Mouse (Mus musculus): ENCODE data around the gene Ostc.

Ostc gene

DNA sequence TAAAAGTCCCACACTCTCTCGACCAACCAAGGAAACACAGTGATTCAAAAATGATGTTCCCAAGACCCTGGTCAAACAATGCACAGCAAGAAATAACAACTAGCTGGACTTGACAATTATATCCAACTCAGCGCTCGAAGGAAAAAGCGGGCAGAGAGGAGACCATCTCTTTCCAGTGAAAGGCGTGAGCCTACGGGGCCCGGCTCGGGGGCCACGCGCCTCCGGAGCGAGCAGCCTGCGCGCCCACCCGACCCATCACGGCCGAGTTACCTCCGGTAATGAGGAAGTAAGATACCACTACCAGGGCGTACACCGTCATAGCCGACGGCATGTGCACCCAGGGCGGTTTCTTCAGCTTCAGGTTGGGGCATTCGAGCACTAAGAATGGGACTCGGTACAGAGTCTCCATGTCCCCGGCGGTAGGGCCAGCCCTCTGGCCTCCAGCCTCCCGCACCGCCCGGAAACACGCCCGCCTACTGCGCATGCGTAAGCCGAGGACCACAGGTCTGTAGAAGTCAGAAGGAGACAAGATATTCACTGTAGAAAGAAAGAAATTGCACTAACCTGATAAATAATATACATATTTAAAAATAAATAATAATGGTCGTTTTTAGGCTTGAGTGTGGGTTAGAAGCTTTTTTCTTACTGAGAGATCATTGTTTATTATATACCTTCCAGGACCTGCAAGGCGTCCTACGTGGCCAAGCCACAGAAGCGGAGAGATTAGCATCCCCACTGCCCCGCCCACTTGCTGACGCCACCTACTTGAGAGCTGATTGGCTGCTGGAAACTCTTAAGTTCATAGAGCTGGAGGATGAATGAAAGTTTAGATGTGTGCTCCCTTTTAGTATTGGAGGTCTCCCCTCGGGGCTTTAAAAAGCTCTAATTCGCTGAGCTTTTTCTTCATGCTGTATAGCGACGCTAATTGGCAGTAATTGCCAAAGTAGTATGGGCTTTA, at the start of gene Ostc:
Gene Ostc, minus strand, starts transcription at position 478 of the 958 bp plus-strand sequence.
- DNase-seq (ENCODE audit: low spot score), result peak; percentile 96

GRCm38 (mm10) chr3:130758157-130758841, 49.1 kb upstream of the Ostc start:
- DNase-seq (ENCODE audit: low spot score), result no peak

DNA sequence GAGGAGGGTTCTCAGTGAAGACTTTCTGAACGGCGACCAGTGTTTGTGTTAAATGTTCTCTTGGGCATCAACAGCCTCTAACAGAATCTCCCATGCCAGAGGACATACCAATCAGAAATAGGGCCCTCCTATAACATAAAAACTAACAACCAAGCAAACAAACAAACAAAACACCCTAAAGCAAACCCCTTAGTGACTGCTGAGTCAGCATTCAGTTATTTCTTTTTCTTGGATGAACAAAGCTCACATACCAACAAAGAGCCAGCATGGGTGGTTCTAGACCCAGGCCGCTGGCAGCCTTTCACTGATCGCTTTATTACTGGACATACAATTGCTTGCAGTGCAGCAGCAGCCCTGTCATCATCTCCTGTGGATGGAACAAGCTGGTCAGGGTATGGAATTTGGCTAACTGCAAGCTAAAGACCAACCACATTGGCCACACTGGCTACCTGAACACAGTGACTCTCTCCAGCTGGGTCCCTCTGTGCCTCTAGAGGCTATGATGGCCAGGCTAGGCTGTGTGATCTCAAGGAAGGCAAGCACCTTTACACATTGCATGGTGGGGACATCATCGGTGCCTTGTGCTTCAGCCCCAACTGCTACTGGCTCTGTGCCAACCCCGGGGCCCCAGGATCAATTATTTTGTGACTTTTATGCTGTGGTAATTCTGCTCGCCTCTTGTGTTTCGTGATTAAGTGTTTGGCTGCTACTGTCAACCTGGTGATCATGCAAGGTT, 48.0 kb upstream of the Ostc start:
- no peak for DNase-seq (ENCODE audit: low spot score)

GRCm38 (mm10) chr3:130749206-130749605, 40.0 kb upstream of the Ostc start:
- DNase-seq (ENCODE audit: low spot score), result peak; percentile 37

DNA sequence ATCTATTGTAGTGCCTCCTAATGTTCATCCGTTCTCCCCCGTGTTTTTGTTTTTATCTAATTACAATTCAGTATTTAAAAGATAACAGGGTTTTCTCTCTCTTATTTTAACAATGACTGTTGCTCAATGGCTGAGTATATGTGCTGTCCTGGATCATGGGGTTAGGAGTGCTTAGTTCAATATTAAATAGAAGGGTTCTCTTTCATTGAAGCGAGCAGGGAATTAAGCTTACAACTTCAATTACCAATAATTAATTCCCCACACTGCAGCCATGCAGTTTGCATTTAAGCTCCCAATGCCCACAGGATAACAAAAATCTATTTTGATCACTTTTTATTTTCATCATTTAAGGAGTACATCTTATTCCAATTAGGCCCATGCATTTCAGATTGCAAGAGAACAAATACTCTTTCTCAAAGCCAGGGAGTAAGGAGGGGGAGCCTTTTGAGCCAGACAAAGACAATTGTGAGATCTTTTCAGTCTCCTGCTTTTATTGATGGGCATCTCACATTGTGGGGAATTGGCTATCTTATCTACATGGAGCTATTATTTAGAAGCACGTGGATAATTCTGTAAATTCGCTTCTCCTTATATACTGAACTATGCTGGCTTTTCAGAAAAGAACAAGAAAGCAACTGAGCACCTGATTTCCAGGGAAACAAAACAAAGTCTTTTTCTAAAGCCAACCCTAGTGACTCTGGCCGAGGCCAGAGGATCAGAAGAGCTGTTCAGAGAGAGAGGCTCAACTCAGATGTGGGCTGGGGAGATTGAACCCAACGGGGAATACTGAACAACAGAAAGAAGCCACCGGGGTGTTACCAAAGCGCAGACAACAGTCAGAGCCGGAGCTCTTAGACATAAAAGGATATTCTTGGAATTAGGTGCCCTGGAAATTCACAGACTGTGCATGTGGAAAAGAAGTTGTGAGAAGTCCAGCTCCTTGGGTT, 37.7 kb upstream of the Ostc start:
- no peak for DNase-seq (ENCODE audit: low spot score)

DNA sequence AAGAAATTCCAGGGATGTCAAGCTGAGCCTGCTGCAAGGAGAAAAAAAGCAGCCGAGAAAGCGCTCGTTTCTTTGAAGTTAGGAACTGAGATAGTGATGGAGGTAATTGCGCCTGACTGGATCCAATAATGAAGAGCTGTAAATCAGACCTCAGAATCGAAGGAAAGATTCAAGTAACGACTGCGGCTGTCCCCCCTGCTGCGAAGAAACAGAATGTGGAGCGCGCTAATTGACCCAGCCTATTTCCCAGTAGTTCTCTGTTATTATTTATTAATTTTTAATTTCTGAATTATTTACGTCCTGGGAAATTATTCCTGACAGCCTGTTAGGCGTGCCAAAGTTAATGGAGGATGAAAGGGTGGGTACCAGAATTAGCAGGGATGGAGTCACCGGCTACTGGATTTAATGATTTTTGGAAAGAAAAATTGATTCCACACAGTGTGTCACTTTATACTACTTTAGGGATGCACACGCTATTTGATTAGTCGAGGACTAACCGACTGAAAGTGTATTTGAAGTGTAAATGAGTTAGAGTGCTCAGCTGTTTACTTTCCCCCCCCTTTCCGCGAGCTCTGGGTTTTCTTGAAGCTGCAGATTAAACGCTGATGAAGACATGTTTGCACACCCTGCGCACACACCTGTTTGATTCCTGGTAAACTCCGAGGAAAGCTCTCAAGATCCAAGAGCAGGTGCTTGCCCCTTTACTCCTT, 28.6 kb upstream of the Ostc start:
- DNase-seq (ENCODE audit: low spot score), result no peak

DNA sequence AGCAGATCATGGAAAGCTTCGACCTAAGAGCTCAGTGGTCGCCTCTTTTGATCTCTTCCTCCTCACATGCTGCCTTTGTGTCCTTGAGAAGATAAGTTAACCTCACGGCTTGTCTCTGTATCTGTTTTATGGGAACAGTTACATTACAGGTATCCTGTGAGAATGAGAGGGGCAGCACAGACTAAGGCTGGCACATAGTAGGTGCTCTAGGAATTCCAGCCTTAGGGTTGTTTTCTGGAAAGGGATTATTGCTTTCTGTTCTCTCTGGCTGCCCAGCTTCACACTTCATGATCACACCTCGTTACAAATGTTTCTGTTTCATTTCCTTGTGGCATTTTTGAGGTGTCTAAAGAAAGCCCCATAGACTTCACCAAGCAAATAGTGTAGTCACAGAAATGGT, 27.5 kb upstream of the Ostc start:
- no peak for DNase-seq (ENCODE audit: low spot score)

- peak; percentile 94 for DNase-seq (ENCODE audit: low spot score)
These were observed 21.0 kb upstream of the Ostc start, which contains the start of gene Rpl34 for GRCm38 (mm10) chr3:130730189-130730653. TSS of gene Rpl34 (minus strand) at chr3:130730398.

GRCm38 (mm10) chr3:130729472-130730188, 20.4 kb upstream of the Ostc start:
- DNase-seq (ENCODE audit: low spot score), result peak; percentile 60

DNA sequence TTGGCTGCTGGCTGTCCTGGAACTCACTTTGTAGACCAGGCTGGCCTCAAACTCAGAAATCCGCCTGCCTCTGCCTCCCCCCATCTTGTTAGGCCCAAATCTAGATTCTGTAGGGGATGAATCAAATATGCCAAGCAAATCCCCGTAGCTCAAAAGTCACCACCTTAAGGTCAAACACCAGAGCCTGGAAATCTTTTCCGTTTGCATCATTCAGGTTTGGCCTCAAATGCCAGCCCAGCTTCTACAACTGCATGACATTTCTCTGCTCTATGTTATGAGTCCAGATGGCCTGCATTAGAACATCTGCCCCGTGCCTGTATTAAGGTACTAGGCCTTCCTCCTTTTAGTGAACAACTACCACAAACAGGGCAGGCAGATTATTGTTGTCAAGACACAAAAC, 18.4 kb upstream of the Ostc start:
- DNase-seq (ENCODE audit: low spot score), result no peak

DNA sequence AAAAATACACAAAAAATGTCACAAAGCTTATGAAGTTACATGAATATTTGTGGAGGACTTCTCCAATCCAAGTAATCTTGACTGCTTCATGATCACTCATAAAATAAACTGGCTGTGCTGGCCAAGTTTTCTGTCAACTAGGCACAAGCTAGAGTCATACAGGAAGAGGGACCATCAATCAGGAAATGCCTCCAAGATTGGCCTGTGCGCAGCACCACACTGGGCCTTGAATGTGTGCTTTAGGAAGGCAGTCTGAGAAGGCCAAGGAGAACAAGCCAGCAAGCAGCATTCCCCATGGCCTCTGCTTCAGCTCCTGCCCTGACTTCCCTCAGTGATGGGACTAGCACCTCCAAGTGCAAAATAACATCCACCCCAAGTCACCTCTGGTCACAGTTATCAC, 17.8 kb upstream of the Ostc start:
- DNase-seq (ENCODE audit: low spot score), result no peak

- no peak for DNase-seq (ENCODE audit: low spot score)
These were observed 16.5 kb upstream of the Ostc start for GRCm38 (mm10) chr3:130725718-130726117.

DNA sequence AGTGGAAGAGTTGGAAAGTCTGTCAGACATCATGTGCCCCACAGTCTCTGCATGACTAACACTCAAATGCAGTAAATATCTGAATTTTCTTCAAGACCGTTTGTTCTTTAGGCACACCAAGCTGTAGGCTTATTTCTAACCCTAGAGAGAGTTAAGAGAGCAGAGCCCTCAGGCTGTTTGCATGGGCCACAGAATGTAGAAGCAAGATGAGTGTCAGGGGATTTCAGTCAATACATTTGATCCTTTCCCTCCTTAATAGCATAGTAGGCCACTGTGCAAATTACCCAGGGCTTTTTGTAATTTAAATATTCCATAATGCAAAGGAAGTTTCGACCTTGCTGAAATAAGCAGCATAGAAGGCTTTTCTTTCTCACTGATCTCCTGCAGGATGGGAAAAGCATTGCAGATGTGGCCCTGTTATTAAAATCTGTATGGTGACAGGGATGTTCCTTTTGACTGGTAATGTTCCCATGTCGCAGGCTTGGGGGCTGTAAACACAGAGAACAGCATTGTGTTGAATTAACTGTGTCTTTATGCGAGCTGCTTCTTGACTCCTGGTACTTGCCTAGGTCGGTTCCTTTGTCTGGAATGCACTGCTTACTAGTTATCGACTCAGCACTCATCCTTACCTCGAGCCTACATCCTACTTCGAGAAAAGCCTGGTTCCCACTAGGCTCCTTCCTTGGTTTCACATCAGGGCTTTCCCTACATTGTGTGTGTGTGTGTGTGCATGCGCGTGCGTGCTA, 13.7 kb upstream of the Ostc start:
- DNase-seq (ENCODE audit: low spot score), result no peak

DNA sequence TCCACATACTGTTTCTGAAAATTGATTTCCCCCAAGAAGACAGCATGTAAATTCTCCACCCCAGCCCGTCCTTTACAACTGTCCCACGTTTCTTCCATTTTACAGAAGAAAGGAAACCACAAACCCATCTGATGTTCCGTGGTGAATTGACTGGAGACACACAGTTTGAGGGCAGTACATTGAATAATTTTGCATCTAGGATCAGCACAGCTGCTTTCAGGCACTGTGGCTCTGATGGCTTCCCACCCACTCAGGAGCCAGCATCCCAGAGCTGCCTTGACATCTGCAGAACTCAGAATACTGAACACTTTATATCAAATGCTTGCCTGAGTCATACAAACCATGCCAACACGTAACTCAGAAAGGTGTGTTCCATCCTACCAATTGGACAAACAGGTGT, 11.0 kb upstream of the Ostc start:
- no peak for DNase-seq (ENCODE audit: low spot score)

DNA sequence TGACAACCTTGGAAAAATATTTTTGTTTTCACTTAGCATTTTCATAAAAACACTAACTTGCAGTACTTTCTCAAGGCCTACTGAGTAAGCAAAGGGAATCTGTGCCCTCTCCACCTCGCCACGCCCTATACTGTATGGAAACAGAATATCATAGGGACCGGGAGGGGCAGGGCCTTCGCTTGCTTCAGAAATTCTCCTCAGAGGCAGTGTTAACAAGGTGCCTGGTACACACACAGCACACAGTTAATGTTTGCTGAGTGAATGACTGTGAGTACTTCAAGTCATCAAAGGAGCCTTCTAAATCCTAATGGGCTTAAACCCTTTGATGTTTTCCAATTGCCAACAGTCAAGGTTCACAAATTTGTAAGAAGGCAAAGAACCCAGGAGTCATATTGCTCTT, 9.6 kb upstream of the Ostc start:
- DNase-seq (ENCODE audit: low spot score), result no peak

DNA sequence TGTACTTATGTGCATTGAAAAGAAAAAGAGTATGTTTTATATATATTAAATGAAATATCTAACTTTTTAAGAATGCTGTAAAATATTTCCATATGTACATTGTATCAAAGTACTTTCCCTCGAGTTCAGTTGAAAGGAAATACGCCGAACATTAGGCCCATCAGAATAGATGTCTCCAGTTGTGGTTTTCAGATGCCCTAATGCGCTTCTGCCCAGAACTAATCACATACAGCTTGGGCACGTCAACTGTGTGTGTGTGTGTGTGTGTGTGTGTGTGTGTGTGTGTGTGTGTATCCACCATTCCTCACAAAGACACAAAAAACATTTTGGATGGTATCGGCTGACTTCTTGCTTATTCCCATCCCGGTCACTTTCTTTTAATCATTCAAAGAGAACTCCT, 7.3 kb upstream of the Ostc start:
- no peak for DNase-seq (ENCODE audit: low spot score)

DNA sequence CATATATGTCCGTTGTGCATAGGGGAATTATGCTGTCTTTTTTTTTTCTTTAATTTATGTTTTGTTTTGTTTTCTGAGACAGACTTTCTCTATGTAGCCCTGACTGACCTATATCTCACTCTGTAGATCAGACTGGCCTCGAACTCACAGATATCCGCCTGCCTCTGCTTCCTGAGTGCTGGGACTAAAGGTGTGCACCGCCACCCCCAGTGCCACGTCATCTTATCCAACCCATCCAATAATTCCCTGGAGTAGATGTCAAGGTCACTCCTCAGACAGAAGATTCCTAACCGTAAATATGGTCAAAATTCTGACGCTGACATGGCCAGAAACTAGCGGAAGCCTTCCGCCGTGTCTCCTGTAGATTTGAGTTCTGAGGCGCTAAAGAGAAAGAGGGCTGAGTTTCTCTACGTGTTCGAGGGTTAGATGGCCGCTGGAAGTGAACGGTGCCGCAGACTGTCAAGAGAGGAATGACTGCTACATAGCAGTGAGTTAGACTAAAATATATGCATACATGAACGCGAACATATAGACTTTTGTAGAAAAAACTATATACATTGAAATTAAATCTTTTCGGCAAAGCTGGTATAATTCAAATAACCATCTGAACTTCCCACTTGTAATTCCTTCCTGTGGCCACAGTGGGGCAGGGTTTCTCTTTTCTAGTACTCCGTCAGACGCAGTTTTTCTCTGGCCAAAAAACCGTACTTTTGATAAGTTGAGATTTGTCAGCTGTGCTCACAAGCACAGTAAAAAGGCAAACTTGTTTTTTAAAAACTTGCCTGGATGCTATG, 5.7 kb upstream of the Ostc start:
- DNase-seq (ENCODE audit: low spot score), result peak; percentile 66

- DNase-seq (ENCODE audit: low spot score), result no peak
These were observed 3.6 kb upstream of the Ostc start for GRCm38 (mm10) chr3:130712891-130713290.

Data from T-cell, adult 2 months (primary cell).